Mouse (Mus musculus) spleen, postnatal 10 days (tissue): ENCODE data around the gene Gm364.
A peak's percentile ranks its signal among the peaks of the same experiment; 100 is the strongest.

ENCODE experiments used
- DNase-seq, 2 experiments: peaks; one replicate each; pipeline ENCODE4 v3.0.0; 2021 to 2022; ENCODE audit warnings: low spot score in 2 of 2

The Gm364 gene

GRCm38 (mm10) chrX:57408769-57409168 is at the start of gene Gm364:
Gene Gm364, plus strand, starts transcription at chrX:57409154.
- no peak for DNase-seq

- DNase-seq: no peak
Measured at GRCm38 (mm10) chrX:57359316-57359715, 49.6 kb upstream of the Gm364 start.

- peak in 1 of 2 experiments; percentile 20 for DNase-seq
Measured at GRCm38 (mm10) chrX:57364891-57365569, 43.9 kb upstream of the Gm364 start.

GRCm38 (mm10) chrX:57372965-57373364 is 36.0 kb upstream of the Gm364 start:
- no peak for DNase-seq

- DNase-seq: no peak
Measured at GRCm38 (mm10) chrX:57373543-57373942, 35.4 kb upstream of the Gm364 start.

GRCm38 (mm10) chrX:57374029-57374428 is 34.9 kb upstream of the Gm364 start:
- DNase-seq: no peak

- no peak for DNase-seq
Measured at GRCm38 (mm10) chrX:57377096-57377495, 31.9 kb upstream of the Gm364 start.

- no peak for DNase-seq
Measured at GRCm38 (mm10) chrX:57378579-57378978, 30.4 kb upstream of the Gm364 start.

GRCm38 (mm10) chrX:57380915-57381314 is 28.0 kb upstream of the Gm364 start:
- no peak for DNase-seq

GRCm38 (mm10) chrX:57392367-57393246 is 16.3 kb upstream of the Gm364 start, which contains the start of gene Rbmx:
Gene Rbmx, minus strand, starts transcription at chrX:57393036.
- peak; percentile 53 to 77 for DNase-seq

- DNase-seq: no peak
Measured at GRCm38 (mm10) chrX:57393412-57393811, 15.5 kb upstream of the Gm364 start.

GRCm38 (mm10) chrX:57401388-57401787 is 7.6 kb upstream of the Gm364 start:
- no peak for DNase-seq

- no peak for DNase-seq
Measured at GRCm38 (mm10) chrX:57403651-57404050, 5.3 kb upstream of the Gm364 start.

- DNase-seq: no peak
Measured at GRCm38 (mm10) chrX:57431610-57432009, 22.7 kb downstream of the Gm364 start.

GRCm38 (mm10) chrX:57433897-57434296 is 24.9 kb downstream of the Gm364 start:
- DNase-seq: no peak

GRCm38 (mm10) chrX:57503634-57504033 is 94.7 kb downstream of the Gm364 start, which contains the start of gene Gpr101:
Gene Gpr101, minus strand, starts transcription at chrX:57503757.
- DNase-seq: no peak

GRCm38 (mm10) chrX:57506247-57506646 is 97.3 kb downstream of the Gm364 start:
- no peak for DNase-seq

- no peak for DNase-seq
Measured at GRCm38 (mm10) chrX:57521117-57522095, 112.5 kb downstream of the Gm364 start.
